Mouse (Mus musculus): ENCODE measurements around the gene Irak3. TPM values are rescaled to one million over a fixed set of nuclear protein-coding genes. Genes with fewer than 3 reads are reported as not detected.

Irak3 gene
- total RNA-seq, 2 experiments from 2014 or later: 30.4 to 77.8 TPM

DNA sequence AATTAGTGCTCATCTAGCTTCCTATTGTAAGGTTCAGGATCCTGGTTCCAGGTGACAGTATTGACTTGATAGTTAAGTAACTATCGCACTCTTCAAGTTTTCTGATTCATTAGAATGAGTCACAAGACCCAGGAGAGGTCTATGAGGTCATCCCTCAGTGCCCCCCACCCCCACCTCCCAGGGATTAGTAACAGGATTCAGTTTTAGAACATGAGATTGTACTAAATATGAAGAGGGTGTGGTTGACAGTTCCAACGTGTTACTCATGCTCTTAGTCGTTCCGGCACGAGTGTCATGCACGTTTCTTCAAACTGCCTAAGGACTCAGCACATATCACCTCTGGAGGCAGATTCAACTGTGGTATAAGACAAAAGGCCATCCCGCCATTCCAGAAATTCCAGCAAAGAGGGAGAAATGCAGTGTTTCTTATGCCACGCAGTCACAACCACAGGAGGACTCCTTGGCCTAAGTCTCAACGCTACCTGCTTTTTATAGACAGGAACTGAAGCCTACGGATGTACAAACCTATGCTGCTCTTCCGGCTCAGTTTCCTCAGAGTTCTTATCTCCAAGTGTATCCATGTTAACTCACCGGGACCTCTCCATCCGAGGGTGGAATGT, 2.8 kb upstream of the Irak3 start:
- ATAC-seq (ENCODE audit: poor library complexity, severe bottlenecking): no peak

DNA sequence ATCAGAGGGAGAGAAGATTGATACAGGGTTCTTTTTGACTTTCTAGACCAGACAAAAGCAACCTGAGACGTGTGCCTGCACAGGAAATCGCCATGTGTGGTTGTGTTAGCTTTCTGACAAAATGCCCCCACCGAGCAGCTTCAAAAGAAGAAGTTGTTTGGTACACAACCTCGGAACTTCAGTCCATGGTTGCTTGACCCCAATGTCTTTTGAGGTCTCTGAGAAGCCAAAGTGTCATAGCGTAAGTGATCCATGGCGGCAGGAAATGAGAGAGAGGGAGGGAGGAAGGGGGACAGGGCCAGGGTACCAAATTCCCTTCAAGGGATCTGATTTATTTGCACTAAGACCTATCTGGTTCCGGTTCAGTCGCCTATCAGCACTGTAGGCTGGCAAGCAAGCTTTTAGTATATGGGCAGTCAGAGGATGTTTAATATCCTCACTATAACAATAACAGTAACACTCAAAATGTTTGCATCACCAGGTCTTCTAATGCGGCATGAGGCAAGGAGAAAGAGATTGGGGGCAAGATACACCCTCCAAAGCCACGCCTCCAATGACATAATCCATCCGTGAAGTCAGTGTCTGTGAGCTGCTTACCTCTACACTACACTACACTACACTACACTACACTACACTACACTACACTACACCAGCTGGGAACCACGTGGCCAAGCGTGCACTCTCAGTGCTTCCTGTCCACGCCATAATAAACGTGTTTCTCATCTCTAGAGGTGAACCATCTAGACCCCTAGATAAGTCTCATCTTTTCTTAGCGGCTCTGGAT, 729 bp upstream of the Irak3 start:
- ATAC-seq (ENCODE audit: poor library complexity, severe bottlenecking): peak; percentile 38

DNA sequence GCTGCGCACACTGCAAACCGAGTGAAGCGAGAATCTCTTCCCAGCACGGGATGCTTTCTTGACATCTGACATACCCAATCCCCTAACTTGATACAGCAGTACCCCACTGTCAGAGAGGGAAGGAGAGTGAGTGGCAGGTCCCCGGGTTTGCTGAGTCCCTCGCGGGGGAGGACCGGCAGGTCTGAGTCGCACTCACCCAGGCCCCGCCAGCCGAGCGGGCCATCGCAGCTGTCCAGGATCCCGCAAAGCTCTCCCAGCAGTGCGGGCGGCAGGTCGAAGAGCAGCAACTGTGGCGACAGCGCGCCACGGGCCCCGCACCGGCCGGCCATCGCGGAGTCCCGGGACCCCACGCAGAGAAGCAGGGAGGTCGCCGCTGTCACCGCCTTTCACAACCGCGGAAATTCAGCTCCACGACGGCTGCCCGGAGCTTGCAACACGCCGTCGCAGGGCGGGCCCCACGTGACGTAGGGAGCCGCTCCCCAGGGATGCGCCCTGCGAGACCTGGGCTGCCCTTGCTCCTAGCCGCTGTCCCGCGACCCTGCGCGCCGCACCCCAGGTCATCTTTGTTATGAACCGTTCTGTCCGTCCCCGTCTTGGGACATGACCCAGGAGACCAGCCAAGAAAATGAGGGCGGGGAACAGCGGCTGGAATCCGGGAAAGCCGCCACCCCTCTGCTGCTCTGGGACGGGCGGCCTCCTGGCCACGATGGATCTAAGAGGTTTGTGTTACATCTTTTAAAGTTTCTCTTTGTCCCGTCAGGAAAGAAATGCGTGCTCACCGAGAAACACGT, 604 bp downstream of the Irak3 start, which contains the start of gene Tmbim4:
Gene Tmbim4 (plus strand): TSS at position 460 of the 791 bp plus-strand sequence.
- ATAC-seq (ENCODE audit: poor library complexity, severe bottlenecking): peak; percentile 80

DNA sequence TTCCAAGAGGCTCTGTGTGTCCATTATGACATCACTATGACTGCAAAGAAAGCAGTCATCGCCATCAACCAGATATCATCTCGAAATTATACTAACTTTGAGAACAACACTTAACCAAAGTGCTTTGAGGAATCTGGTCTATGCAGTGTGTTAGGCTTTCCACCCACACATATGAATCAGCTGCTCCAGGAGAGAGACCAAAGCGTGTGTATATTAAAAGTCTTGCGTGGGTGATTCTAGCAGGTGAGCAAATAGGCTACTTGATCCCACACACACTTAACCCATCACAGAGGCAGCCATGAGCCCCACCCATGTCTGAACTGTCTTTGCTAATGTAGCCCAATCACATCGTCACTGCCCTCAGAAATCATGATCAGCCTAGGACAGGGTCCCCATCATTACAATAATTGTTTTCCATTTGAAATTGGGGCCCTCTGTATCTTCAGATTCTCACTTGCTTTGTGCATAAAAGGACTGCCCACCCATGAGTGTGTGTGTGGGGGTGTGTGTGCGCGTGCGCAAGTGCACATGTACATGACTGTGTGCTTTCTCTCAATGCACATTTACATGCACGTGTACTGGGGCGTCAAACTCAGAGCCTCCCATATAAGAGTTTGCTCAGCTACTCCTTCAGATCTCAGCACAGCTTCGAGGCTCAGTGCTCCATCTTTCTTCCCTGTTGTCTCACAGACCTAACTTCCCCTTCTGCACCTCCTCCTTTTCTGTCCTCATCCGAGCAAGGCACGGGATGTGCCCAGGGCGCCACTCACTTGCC, 4.7 kb downstream of the Irak3 start:
- peak; percentile 26 for ATAC-seq (ENCODE audit: poor library complexity, severe bottlenecking)

DNA sequence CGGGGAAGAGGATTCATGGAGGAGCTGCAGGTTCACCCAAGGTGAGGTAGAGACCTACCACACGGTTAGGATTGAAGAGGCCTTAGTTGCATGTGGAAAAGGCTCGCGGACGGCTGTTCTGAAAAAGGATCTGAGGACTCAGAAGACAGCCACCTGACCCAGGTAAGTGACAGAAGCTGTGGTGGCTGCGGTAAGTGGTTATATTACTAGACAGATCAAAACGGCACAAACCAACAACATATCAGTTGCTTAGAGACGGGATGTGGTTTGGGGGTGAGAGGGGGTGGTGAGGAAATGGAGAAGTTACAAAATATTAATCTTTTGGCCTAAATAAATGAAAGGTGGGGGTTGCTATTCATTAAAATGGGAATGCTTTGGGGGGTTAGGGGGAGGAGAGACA, 8.7 kb downstream of the Irak3 start:
- ATAC-seq (ENCODE audit: poor library complexity, severe bottlenecking): peak; percentile 77

DNA sequence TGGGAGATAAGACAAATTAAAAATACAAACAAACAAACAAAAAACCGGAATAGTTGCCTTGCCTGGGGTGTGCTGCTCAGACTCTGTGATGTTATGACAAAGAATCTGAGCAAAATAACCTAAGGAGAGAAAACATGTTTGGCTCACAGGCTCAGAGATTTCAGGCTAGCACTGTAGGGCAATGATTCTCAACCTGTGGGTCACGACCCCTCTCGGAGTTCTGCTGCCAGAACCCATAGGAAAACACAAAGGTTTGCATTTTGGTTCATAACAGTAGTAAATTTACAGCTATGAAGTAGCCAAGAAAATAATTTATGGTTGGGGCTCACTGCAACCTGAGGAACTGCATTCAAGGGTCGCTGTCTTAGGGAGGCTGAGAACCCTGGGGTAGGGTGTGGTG, 9.7 kb downstream of the Irak3 start:
- ATAC-seq (ENCODE audit: poor library complexity, severe bottlenecking): no peak

DNA sequence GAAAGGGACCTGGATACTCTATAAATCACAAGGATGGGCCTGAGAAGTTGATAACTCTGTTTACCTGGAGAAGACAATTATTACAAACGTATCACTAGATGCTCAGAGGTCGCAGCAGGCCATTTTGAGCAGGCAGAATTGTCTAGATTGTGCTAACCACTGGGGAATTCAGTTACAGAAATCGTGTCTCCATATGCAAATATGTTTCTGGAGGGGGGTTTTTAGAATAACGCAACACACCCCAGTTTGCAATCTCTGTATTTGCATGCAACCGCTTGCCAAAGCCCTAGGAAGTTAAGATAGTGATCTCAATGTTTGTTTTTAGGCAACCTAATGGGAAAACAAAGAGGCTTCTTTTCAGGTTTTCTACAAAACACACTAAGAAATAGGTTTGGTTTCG, 10.8 kb downstream of the Irak3 start:
- ATAC-seq (ENCODE audit: poor library complexity, severe bottlenecking): no peak

DNA sequence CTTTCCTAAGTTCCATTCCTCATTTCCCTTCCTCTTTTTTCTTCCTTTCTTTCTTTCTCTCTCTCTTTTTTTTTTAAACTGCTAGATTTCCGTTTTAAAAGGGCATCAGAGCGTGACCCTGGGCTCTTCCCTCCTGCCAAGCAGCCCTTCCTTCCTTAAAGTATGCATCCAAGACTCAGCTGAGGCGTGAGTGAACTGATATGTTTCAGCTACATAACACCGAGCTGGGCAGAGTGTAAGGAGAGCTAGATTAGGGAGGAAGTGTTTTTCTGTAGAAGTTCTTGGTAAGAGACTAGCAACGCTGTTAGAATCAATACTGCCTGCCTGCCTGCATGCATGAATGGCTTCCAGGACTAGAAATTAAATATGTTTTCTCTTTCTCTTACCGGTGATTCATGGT, 12.1 kb downstream of the Irak3 start:
- peak; percentile 41 for ATAC-seq (ENCODE audit: poor library complexity, severe bottlenecking)

DNA sequence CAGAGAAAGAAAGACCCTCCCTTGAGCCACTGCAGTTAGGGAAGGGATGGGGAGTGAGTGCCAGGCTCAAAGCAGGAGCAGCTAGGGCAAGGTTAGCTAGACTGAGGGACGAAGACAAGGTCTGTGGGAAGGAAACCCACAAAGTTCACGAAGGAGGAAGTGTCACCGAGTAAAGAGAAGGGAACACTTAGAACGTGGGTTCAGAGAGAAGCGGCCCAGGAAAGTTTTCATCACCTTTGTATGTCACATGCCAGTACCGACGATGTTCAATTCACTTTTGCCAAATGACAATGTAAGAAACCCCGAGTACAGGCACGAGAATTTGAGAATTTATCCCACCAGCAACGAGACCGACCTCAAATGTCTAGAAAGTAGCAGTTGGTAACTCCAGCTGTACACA, 12.7 kb downstream of the Irak3 start:
- peak; percentile 80 for ATAC-seq (ENCODE audit: poor library complexity, severe bottlenecking)

DNA sequence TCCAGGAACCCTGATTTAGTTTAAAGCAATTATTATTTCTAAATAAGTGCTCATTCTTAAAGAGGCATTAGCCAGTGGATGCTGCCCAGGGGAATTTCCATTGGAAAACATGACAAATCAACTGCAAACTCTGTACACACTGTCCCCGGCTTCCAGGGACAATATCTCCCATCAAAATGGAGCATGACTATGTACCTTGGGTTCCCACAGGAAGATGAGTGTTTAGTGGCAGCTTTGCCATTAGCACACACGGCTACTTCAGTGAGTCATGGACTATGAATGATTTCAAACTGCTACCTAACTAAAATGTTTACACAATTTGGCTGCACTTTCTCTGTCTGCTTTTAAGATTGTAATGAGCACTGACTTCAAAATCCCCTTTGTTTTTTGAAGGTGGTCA, 13.4 kb downstream of the Irak3 start:
- ATAC-seq (ENCODE audit: poor library complexity, severe bottlenecking): no peak

DNA sequence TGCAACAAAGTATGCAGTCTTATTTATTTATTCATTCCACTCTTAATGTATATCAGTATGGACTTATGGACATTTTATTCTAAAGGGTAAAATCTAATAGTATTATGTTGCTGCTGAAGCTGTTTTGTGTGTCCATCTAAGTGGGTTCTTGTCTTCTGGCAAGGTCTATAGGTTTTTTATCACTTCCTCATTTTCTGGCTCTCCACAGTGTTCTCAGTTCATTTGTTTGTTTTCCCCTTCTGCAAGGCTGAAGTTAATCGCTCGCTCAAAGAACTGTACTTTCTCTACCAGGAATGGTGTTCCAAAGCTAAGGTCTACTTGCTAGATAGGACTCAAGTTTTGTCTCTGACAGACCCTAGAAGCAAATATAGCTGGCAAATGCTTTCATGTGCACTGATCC, 18.6 kb downstream of the Irak3 start:
- peak; percentile 60 for ATAC-seq (ENCODE audit: poor library complexity, severe bottlenecking)

DNA sequence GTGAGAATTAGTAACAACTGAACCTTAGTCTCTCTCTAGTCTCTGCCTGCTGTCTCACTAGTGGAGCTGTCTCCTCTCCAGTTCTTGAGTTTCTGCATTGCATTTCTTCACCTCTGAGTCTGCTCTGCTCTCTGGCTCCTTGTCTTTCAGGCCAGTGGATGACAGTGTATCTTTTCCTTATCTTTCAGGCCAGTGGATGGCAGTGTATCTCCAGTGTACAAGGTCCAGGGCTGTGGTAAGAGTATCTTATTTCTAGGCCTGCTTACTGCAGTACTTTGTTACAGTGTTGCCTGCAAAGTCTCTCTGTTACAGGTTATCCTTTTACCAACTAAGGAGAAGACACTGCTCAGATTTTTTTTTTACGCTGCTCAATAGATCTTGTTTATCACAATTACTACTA, 19.0 kb downstream of the Irak3 start:
- ATAC-seq (ENCODE audit: poor library complexity, severe bottlenecking): peak; percentile 77

DNA sequence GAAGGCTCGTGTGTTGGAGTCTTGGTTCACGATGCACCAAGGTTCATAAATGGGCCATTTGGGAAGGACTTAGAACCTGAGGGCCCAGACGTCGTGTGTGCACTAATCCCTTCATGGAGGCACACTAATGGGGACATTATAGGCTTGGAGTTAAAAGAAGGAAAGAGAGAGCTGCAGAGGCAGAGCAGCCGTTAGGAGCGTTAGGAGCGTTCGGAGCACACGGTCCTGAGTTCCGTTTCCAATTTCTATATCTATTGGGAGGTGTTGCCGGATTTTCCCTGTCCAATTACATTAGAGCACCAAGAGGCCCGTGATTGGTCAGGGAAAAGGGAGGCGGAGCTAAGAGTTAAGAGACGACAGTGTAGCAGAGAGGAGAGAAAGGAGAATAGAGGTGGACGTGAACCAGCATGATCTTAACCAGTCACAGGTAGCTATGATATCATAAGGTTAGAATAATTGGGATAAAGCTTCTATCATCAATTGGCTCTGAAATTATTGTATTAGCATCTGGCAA, 27.7 kb downstream of the Irak3 start:
- no peak for ATAC-seq (ENCODE audit: poor library complexity, severe bottlenecking)

DNA sequence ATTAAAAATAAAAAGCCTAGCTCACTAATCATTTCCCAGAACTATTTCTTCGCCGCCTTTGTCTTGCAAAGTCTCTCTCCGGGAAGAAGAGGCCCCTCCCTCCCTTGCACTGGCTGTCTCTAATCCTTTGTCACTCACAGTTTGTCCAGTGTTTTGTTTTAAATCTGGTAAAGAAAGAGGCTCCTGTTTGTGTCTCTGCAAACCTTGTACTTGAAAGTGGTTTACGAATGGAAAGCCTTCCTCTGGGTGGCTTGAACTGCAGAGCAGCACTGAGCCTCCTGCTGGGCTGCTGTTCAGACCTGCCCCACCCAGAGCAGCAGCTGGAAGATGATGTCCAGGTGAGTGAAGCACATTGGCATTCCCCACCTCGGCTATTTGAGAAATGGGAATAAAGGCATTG, 30.6 kb downstream of the Irak3 start:
- no peak for ATAC-seq (ENCODE audit: poor library complexity, severe bottlenecking)

DNA sequence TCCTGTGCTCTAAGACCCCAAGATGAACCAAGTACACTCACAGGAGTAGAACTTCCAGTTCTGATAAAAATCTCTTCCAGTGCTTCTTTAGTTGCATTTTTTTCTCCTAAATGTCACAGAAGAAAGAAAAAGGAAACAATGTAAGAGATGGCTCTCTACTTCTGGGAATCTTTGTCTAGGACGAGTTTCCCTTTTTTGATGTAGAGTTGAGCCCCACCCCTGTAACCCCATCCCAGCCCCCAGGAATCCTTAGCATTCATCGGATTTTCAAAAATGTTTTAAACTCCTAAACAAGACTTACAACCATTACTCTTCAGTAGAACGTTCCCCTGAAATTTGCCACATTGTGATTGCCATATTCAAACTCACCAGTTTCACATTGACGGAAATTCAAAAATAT, 31.7 kb downstream of the Irak3 start:
- ATAC-seq (ENCODE audit: poor library complexity, severe bottlenecking): no peak

DNA sequence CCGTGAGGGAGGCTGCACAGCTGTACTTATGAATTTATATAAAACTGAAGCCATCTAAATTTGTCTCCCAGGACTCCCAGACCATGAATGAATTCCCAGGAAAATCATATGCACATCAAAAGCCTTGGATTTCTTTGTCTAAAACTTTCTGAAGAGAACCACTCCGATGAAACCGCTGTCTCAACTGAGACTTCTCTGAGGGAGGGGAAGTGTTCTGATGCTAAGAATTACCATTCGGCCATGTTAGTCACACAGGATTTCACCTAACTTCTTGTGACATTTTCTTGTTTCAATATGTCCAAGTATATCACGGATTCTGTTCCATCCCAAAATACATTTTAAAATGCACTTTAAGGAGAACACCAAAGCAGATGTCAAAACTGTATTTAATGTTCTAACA, 32.1 kb downstream of the Irak3 start:
- ATAC-seq (ENCODE audit: poor library complexity, severe bottlenecking): no peak

DNA sequence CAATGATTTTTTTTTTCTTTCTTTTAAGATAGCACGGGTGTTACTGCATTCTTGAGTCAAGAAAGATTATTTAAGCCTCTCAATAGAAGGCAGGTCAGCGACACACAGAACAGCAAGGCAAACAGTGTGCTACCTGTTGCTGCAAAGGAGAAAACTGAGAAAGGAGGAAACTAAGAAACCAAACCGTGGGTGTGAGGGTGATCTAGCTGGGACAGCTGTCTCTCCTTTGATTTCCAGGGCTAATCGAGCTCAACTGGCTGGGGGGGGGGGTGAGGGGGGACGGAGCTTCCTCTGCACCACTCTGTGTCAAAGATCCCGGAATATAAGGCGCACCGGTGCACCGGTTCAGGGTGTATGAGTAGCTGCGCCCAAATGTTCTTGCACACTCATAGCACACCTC, 32.9 kb downstream of the Irak3 start:
- no peak for ATAC-seq (ENCODE audit: poor library complexity, severe bottlenecking)

DNA sequence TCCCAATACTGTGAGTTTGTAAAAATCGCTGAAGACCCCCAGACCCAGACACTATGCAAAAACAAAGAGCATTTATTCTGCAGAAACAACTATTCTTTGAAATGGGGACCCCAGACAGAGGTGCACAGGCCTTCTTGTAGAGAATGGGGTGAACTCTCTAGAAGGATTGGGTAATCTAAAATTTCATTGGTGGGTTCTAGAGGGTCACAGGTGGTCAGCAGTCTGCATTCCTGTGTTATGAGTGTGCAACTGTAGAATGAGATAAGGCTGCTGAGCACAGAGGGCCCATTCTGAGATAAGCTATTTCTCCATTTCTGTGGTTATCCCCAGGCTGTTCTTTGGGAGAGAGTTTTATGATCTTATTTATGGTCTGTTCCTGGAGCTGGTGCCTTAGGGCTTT, 33.9 kb downstream of the Irak3 start:
- no peak for ATAC-seq (ENCODE audit: poor library complexity, severe bottlenecking)

DNA sequence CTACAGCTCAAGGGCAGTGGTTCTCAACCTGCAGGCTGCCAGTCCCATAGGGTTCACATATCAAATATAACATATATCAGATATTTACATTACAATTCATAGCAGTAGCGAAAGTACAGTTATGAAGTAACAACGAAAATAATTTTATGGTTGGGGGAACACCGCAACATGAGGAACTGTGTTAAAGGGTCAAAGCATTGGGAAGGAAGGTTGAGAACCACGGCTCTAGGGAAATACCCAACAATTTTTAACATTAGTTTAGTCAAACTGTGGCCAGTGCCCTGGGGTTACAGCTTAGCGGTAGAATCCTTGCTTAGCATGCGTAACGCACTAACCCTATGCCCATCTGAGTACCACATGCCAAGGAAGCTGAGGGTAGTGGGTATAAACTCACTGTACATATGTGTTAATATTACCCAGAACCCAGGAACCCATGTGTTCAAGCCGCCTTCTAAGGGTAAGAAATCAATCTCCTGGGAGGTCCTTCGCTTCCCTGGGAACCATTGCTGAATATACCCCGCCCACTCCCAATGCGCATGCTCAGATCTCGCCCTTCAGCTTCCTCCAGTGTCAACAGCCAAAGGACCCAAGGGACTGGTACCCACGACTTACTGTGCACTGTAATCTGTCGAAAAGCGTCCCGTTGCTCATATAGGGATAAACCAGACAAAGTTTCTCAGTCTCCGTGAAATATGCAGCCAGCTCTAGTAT, 36.0 kb downstream of the Irak3 start:
- no peak for ATAC-seq (ENCODE audit: poor library complexity, severe bottlenecking)

Measured in megakaryocyte, adult 5-6 weeks (primary cell).